Mouse (Mus musculus) lung, adult 10 weeks (tissue): ENCODE results near the gene Psg22. TPM values are rescaled to one million over a fixed set of nuclear protein-coding genes. Genes with fewer than 3 reads are reported as not detected.

Experiments used
- polyA plus RNA-seq: library from polyadenylated mRNA; stranded (reverse); fragments of 350-450 nt; fragmentation: Illumina TruSeq; extraction: RNeasy Lipid Tissue Mini Kit (QIAGEN cat#74804); gene quantifications from one replicate; pipeline ENCODE4 v1.2.3, GENCODE M21; 2014; ENCODE audit warnings: low read depth, low replicate concordance; ENCODE audit not compliant: insufficient read depth

Psg22 gene
- polyA plus RNA-seq, result not detected

DNA sequence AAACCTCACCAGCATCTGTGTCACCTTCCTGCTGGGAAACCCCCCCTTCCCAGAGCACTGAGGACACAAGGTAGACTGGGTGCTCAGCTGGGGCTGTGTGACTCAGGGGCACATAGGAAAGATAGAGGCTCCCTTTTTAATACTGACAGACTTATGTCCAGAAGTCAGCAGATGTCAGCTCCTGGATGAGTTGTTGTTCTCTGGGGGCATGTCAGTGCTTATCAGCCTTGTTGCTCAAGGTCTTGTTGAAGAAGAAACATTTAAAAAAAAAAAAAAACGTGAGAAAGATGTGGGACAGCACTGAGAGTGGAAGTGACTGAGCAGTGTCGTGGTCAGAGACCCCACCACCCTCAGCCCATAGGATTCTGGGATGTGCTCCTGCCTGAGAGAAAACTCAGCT, at the start of gene Psg22:
Gene Psg22 (plus strand): TSS at position 301 of the 400 bp plus-strand sequence.

DNA sequence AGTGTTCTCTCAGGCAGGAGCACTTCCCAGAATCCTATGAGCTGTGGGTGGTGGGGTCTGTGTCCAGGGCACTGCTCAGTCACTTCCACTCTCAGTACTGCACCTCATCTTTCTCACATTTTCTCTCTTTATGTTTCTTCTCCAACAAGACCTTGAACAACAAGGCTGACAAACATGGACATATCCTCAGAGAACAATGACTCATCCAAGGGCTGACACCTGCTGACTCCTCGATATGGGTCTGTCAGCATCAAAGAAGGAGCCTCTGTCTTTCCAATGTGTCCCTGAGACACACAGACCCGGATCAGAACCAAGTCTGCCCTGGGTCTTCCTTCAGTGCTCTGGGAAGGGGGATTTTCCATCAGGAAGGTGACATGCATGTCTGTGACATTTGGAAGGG, 31.8 kb upstream of the Psg22 start, which contains the start of gene Psg20:
Gene Psg20 (minus strand): TSS at position 101 of the 400 bp plus-strand sequence.

Other genes with a start within 250 kb of the Psg22 start
- not detected for gene Psg26, start 233.9 kb upstream of the Psg22 start, polyA plus RNA-seq
- not detected for gene Psg25, start 185.8 kb upstream of the Psg22 start, polyA plus RNA-seq
- not detected for gene Psg27, start 150.8 kb upstream of the Psg22 start, polyA plus RNA-seq
- not detected for gene Psg23, start 101.6 kb upstream of the Psg22 start, polyA plus RNA-seq
- not detected for gene Psg21, start 61.4 kb upstream of the Psg22 start, polyA plus RNA-seq
- gene Psg20, start 31.9 kb upstream of the Psg22 start, polyA plus RNA-seq, result not detected
- gene Psg19, start 80.4 kb downstream of the Psg22 start, polyA plus RNA-seq, result not detected
- gene Psg17, start 103.5 kb downstream of the Psg22 start, polyA plus RNA-seq, result 0.18 TPM
- gene Mill2, start 121.9 kb downstream of the Psg22 start, polyA plus RNA-seq, result 19.7 TPM
- 36.8 TPM for gene Pglyrp1, start 153.2 kb downstream of the Psg22 start, polyA plus RNA-seq
- 11.3 TPM for gene Ccdc61, start 192.3 kb downstream of the Psg22 start, polyA plus RNA-seq
- 2.6 TPM for gene Nova2, start 207.8 kb downstream of the Psg22 start, polyA plus RNA-seq